Mouse (Mus musculus): Measurements from ENCODE around the gene Arl6. TPM values are rescaled to one million over a fixed set of nuclear protein-coding genes. Genes with fewer than 3 reads are reported as not detected.

The Arl6 gene
- polyA plus RNA-seq (2015; fragmentation: Nextera tagmentation; extraction: Ambion mirVana): 33.7 and 40.8 TPM in 2 replicates

DNA sequence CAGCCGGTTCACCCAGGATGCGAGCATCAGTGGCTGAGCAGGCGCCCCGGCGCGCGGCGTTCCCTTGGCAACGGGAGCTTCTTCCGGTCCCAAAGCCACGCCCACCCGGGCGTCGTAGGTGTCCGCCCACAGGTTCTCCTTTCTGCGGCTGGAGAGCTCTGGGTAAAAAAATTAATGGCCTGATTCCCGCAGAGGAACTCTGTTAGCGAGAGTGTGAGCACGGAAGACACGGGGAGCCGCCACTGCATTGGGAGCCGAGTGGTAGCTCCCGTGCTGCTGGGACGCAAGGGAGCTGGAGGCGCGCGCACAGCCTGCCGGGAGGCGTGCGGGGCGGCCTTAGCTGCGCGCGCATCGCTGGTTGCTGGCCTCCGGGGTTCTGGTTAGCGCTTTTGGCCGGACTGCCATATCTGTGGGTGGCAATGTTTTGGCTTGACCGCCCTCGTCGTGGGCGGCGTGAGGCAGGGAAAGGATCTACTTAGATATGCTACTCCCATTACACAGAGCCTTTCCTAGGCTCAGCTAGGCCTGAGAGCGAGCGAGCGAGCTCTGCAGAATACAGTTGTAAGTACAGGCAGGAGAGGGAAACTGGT lies at the start of gene Arl6:
Gene Arl6, minus strand, starts transcription at position 290 of the 590 bp plus-strand sequence.

DNA sequence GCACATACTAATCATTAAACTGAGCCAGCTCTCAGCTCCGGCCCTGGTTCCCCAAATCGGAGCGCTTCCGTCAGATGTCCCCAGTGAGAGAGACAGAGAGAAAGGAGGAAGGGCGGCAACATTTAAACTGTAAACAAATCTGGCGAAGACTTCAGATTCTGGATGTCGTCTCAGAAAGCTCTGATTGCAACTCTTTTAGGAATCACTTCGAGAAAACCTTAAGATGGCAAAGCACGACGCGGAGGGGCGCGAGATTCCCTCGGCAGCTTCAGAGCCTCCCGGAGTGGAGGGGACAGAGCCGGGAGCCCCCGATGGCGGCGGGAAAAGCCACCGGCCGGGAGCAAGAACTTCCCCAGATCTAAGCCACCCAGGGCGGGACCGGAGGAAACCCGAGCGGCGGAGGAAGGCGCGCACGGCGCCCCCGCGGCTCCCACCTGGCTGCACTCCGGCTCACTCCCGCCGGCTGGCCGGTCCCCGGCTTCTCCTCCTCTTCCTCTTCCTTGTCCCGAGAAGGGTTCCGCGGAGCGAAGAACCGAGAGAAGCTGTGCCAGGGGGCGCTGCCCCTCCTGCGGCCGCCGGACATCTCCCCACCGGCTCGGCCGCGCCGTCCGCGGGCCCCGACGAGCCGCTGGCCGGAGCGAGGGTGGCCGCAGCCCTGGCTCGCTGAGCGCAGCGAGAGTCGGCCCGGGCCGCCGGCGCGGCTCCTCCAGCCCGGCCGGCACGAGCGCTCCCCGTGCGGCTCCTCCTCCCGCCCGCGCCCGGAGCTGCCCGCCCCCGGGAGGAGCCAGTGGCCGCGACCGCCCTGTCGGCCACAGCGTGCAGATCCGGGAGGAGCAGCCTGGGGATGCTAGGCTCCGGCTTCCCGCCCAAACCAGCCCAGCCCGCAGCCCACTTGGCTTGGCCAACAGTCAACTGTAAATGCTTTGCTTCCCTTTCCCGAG lies 38.6 kb downstream of the Arl6 start, which contains the start of gene Crybg3:
Gene Crybg3, minus strand, starts transcription at position 669 of the 941 bp plus-strand sequence.

Other genes starting within 250 kb of the Arl6 start
- not detected in 2 replicates for gene Gabrr3, start 232.1 kb downstream of the Arl6 start, polyA plus RNA-seq (2015; fragmentation: Nextera tagmentation; extraction: Ambion mirVana)
- gene Riox2, start 167.6 kb downstream of the Arl6 start, polyA plus RNA-seq (2015; fragmentation: Nextera tagmentation; extraction: Ambion mirVana): 10.3 and 18.8 TPM in 2 replicates
- 5.2 and 6.2 TPM in 2 replicates for gene Crybg3, start 38.4 kb downstream of the Arl6 start, polyA plus RNA-seq (2015; fragmentation: Nextera tagmentation; extraction: Ambion mirVana)